Mouse (Mus musculus) left cerebral cortex, postnatal 36 days (tissue): ENCODE measurements around the gene Pik3r3. TPM values are rescaled to one million over a fixed set of nuclear protein-coding genes. Genes with fewer than 3 reads are reported as not detected.

Experiments
- DNase-seq, 2 experiments: peaks; one replicate each; pipeline ENCODE4 v3.0.0; 2021 to 2022; ENCODE audit warnings: low spot score in 2 of 2, mixed read lengths in 1 of 2
- intact Hi-C: fragments of 180-260 bp; cut with DNase I; formaldehyde crosslinking; loops from one replicate; pipeline ENCODE4 v1.15.1; 2025
- total RNA-seq, 2 experiments: library from RNA; stranded (reverse); gene quantifications; 2 replicates each; pipeline ENCODE4 v1.2.3; 2021

Pik3r3 gene
- total RNA-seq: 10 to 100 TPM; 40.3 to 42.0 TPM

DNA sequence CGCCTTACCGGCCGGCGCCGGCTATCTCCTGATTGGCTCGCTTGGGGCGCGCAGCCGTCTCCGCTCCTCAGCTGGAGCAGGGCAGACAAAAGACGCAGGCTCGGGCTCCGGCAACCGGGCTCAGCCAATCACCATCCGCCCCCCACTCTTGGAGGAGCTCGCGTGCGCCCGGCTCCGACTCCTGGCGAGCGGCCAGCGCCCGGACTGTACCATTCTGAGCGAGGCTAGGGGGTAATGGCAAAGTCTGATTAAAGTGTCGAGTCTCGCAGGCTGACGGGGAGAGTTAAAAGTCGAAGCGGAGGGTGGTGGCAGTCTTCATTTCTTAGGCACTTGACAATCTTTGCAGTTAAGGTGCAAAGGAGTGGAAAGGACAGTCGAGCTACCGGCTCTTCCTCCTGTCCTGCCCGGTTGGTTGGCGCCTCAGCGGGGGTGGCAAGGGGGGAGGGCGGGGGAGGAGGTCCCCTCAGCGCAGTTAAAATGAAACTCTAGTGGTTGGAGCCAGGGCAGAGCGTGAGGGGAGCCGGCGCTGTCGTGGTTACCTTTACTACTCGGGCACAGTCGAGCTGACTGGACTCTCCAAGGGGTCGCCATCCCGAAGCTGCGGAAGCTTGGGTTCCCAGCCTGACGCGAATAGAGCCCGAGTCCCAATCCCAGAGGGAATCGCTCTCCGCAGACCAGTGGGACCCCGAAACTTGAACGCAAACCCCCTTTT, at the start of gene Pik3r3:
Gene Pik3r3 (plus strand): TSS at position 479 of the 712 bp plus-strand sequence.
- intact Hi-C loops: loop anchor here (1.0 kb wide), 1 partner anchor 45 kb away; no protein-coding TSS in a partner anchor
- peak; percentile 99 for DNase-seq

DNA sequence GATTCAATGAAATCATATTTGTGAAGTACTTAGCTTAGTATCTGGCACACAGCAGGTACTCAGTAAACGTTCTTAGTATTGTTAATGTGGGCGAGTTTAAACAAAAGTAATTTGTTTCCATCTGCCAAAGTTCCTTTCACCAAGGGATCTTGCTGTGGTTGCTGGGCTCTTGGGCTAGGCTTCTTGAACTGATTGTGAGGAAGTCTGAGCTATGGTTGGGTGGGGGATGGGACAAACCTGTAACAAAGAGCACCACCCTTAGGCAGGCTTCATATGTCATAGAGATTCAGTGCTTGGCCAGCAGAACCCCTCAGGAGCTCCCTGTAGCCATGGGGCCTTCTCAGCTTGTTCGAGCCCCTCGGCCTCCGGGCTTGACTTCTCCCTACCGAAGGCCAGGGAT, 48.3 kb upstream of the Pik3r3 start, which contains the start of the genes 1700042G07Rik and Gm49337:
Gene 1700042G07Rik (plus strand): TSS at position 301 of the 400 bp plus-strand sequence.
Gene Gm49337 (plus strand): TSS at position 313 of the 400 bp plus-strand sequence.
- DNase-seq: no peak
- intact Hi-C loops: no loop called here

DNA sequence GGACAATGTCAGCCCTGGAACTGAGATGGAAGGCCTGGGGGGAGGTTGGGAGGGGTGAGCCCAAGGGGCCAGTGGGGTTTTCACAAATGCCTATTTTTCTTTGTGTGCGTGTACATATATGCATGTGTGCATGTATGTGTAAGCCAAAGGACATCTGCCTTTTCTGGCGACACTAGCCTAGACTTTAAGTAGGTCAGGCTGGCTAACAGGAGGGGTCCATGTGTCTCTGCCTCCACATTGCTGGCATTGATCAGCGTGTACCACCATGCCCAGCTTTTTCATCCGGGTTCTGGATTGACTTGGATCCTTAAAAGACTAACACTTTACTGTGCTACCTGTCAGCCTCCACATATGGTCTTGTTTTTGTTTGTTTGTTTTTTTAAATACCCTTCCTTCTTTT, 47.7 kb upstream of the Pik3r3 start:
- intact Hi-C loops: no loop called here
- DNase-seq: no peak

DNA sequence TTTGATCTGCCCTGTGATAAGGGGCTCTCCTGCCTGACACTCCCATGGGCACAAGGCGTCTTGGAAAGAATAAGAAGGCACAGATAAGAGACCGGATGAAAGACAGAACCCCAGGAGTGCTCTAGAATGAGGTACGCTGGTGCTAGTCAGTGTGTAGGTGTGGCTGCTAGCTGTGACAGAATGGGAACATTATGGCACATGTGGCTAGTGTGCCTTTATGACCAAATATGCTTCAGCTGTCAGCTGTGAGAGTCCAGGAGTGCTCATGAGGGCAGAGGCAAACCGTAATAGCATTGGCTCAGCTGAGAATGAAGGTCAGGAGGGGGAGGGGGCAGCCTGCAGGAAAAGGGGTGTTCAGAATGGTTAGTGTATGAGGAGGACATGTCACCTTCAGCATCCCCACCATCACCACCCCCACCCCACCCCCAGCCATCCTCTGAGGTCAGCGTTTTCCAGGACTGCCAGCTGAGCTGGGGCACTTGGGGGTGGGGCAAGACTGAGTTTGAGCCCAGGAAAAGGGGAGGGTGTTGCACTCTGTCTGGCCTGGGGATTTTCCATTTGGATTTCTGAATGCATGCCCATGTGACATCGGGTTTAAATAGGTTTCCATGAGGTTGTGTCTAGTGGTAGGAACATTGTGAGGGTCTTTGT, 46.8 kb upstream of the Pik3r3 start:
- intact Hi-C loops: no loop called here
- no peak for DNase-seq

DNA sequence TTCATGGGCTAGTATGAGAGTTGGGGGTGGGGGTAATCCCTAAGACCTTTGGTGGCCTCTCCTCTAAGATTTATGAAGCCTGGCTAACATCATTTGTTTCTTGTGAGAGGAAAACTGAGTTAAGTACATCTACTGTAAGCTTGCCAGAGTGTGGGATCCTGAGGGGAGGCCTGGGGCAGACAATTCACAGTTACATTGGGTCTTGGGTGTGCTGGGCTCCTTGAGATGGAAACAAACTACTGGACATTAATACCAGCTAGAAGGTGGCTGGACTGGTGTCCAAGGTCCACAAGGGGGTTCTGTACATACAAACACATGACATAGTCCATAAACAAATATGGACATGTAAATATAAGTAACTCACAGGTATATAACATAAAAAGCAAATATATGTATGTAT, 46.3 kb upstream of the Pik3r3 start:
- intact Hi-C loops: no loop called here
- DNase-seq: no peak

DNA sequence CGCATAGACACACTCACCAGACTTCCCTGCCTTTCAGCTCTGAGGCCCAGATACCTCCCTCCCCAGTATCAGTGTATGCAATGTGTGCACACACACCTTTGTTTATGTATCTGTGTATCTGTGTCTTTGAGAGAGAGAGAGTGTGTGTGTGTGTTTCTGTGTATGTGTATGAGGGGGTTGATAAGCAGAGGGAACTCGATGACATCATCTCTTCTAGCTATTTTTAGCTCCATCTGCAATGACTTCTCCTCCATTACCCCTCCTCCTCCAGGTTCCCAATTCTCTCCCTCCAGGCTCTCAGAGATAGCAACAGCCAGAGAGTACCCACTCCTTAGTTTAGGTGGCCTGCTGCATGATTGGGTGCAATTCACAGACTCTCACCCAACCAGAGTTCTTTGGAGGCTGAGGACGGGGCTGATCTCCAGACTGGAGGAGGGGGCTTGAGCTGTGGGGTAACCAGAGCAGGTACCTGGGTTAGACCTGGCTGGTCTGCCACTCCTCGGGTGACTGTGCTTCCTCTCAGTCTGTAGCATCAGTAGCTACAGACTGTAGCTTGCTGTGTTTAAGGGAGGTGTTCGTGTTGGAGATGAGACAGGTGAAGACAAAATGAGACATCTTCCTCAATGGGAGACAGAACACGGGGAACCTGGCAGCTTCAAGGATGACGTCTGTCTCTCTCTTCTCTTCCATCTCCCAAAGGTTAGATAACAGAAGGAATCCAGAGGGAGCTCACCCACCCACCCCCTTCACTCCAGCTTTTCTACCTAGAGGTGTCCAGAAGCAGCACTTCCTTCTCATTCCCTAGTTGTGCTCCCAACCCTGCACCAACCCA, 45.5 kb upstream of the Pik3r3 start:
- intact Hi-C loops: loop anchor here (1.0 kb wide), 1 partner anchor 45 kb away; the partner anchor contains the start of gene Pik3r3
- DNase-seq: peak; percentile 72 to 73

DNA sequence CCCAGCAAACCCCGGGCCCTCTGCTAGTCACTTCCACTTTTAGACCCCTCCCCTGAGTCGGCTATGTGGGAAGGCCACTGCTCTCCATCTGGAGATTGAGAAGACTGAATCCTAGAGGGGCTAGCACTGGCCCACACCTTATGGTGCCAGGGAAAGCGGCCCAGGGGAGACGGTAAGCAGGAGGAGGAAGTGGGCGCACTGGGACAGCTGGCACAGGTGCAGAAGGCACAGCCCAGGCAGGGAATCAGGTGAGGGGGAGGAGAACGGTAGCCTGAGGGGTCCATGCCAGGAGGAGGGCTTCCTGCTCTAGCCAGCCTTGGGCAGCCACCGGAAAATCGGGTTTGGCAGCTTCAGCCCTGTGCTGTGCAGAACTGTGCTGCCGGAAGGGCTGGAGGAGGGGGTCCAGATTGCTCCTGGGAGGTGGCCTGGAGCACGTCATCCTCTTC, 44.9 kb upstream of the Pik3r3 start:
- DNase-seq: peak; percentile 71 to 86

DNA sequence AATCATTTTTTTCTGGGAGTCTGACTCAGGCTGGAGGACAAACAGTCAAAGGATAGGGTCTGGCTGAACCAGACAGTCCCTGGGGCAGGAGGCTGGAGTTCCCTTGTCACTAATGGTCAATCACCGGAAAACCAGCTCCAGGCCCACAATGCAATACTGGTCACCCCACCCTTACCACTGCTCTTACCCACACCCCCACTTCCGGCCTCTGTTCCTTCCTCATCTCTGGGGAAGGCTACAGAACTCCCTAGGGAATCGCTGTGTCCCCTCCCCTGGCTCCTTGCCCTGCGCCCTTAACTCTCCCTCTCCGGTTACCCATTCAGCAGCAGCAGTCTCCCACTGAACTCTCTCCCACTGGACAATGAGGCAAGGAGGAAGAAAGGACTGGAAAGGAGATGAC, 44.3 kb upstream of the Pik3r3 start:
- intact Hi-C loops: no loop called here
- DNase-seq: no peak

More for the DNA sequence above, 44.9 kb upstream of the Pik3r3 start:
- intact Hi-C loops: loop anchor here (1.0 kb wide), 1 partner anchor 45 kb away; the partner anchor contains the start of gene Pik3r3

DNA sequence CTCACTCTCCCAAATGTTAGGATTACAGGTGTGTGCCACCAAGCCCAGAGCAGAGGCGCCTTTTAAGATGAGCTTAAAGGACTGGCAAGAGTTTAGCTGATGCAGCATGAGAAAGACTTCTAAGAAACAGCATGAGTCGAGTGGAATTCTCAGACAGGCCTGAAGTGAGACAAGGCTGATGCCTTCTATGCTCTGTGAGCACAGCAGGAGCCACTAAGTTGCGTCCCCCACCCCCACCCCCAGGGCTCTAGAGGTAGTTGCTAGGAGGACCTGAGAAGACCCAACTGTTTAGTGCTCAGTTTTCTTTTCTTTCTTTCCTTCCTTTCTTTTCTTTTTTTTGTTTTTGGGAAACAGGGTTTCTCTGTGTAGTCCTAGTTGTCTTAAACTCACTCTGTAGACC, 39.3 kb upstream of the Pik3r3 start:
- intact Hi-C loops: no loop called here

DNA sequence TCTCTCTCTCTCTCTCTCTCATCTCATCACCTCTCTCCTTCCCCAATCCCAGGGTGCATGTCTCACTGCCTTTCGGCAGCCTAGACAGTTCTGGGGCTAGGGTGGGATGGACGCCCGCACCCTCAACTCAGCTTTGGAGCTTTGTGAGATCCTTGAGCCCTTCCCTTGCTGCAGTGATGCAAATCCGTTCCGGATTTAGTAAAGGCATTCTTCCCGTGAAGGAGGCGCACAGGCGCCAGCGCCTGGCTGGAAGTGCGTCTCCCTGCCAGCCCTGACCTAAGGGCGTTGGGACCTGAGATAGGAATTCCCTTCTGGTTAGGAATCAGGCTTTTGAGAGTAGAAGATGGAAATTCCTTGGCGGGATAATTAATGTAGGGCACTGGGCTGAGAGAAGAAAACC, 38.7 kb upstream of the Pik3r3 start:
- intact Hi-C loops: no loop called here

More for the DNA sequence above, 39.3 kb upstream of the Pik3r3 start:
- DNase-seq: no peak

DNA sequence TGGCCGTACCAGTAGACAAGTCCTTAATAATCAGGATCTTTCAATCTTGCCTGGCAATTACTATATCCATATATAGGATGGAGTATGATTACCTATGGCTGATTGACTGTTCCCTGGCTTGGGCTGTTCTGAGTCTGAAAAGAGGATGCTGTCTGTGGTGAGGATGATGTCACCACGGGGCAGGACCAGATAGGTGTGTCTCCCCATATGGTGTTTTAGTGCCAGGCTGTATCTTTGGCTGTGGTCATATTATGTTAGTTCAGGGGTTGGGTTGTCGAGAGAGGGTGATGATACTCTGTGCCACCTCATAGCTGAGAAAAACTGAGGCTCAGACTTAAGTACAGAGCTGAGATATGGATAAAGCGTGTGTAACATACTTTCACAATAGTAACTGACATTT, 36.3 kb upstream of the Pik3r3 start:
- intact Hi-C loops: no loop called here

More for the DNA sequence above, 38.7 kb upstream of the Pik3r3 start:
- peak in 1 of 2 experiments; percentile 52 for DNase-seq

DNA sequence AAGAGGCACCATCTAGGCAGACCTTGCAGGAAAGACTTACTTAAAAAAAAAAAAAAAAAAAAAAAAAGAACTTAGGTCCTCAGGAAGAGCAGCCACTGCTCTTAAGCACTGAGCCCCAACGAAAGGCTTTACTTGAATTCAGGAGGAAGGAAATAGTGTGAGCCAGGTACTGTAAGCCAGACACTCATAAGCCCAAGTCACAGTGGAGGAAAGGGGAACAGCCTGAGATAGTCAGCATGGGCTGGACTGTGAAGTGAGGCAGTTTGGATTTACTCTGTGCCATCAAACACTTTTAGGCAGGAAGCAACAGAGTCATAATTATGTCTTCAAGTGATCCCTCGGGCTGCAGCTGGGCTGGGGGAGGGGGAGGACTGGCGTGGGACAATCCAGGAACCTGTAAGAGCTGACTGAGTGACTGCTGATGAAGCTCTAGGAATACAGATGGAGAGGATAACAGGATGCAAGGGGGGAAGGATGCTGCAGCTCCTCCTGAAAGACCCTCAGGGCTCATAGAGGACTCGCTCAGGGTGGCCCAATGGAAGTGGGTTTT, 29.1 kb upstream of the Pik3r3 start:
- intact Hi-C loops: no loop called here
- no peak for DNase-seq

More for the DNA sequence above, 36.3 kb upstream of the Pik3r3 start:
- no peak for DNase-seq

DNA sequence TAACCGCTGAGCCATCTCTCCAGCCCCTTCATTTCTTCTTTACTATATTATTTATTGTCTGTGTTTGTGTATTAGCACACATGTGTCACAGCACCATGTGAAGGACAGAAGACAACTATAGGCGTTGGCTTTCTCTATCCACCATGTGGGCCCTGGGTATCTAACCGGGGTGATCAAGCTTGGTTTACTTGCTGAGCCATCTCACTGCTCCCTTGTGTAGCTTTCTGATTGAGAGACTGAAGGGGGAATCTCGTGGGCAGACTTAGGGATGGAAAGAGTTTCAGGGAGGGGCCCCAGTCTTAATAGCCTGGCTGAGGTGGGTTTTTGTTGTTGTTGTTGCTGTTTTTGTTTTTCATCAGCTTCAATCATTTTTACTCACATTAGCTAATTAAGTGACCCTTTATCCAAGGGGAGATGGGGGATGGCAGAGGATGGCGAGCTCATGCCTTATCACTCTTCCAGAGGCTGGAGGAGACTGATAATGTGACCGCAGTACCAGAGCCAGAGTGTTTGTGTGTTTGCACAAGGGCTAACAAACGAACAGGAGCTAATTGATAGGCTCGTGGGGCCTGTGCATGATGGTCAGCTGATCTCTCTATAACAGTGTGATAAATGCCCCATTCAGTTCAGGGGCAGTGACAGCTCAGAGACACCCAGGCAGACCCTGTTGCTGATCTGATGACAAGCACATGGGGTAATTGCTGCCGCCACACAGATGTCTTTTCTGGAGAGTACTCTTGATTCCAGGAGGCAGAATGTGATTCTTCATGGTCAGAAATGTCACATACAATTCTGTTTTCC, 27.6 kb upstream of the Pik3r3 start:
- no peak for DNase-seq
- intact Hi-C loops: no loop called here

DNA sequence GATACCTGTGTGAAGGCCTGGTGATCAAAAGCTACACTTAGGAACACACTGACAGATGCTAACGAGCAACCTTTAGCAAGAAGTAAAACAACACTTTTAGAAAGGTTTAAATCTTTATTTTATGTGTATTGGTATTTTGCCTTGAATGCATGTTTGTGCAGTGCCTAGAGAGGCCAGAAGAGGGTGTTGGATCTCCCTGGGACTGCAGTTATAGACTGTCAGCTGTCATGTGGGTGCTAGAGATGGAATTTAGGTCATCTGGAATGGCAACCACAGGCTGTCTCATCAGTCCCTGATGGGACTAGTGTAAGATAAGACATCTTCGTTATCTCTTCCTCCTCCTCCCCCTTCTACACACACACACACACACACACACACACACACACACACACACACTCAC, 23.0 kb upstream of the Pik3r3 start:
- DNase-seq: no peak
- intact Hi-C loops: no loop called here

DNA sequence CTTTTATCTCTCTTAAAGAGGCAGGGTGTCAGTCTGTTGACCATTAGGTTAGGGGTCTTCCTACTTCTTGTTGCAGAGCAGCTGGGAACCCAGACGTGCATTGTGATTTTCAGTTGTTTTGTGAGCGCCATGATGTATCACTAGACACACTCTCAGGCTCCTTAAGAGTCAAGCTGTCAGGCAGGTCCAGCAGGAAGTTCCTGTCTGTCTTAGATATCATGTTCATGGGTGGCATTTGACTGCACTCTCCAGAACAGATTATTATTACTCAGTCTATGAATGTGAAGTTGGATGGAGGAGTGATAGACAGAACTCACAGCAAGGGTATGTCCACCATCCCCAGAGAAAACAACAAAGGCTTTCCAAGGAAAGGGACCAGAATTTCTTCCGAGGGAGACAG, 17.0 kb upstream of the Pik3r3 start:
- intact Hi-C loops: no loop called here

DNA sequence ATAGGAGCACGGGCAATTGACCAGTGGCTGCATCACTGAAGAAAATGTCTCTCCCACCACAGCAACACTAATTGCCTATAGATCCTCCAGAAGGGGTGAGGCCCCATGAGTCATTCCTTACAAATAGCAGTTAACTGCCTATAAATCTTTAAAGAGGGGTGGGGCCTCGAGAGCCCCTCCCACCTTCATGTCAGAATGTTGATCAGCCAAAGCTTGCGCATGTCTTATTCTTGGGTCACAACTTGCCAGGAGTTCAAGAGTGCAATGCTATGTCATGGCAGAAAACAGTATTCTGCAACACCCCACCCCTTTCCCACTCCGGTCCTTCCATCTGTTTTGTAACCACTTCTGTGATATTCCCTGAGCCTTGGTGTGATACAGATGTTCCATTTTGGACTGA, 14.9 kb upstream of the Pik3r3 start:
- no peak for DNase-seq
- intact Hi-C loops: no loop called here

More for the DNA sequence above, 17.0 kb upstream of the Pik3r3 start:
- DNase-seq: no peak

DNA sequence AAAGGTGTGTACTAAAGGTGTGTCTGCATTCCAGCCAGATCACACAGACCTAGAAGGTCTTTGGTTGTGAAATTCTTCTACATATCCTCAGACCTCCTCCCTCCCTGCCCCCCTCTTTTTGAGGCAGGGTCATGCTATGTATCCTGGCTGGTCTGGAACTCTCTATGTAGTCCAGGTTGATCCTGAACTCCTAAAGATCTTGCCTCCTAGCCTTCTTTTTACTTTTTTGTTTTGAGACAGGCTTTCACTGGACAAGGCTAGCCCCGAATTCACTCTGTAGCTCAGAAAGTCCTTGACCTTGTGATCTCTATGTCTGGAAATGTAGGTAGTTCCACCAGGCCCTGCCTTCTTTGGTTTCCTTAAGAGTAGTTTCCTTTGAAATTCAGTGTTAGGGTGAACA, 12.5 kb upstream of the Pik3r3 start:
- intact Hi-C loops: no loop called here
- no peak for DNase-seq

DNA sequence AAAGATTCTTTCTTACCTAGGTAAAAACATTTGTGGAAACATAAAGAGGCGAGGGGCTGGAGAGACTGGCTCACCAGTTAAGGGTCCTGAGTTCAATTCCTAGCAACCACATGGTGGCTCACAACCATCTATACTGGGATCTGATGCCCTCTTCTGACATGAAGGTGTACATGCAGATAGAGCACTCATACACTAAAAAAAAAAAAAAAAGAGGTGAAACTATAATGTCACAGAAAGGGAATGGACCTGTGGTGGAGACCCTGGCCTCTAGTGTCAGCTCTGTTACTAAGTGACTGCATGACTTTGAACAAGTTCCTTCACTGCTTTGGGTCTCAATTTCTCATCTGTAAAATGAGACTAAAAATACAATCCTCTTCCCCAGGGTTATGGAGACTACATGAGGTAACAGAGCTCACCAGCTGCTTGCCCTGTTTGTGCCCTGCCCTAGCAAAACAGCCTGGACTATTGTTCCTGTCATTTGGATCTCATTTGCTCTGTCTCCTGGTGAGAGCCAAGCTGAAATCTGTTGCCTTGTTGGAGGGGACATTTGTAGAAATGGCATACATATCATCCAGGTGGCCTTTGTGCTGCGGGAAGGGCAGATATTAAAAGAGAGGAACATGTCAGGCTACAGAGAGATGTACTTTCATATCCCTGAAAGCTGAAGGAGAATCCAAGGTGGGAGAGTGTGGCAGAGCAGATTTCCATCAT, 5.4 kb upstream of the Pik3r3 start:
- intact Hi-C loops: loop anchor here (2.0 kb wide), 1 partner anchor 45 kb away; no protein-coding TSS in a partner anchor

More for the DNA sequence above, 5.4 kb upstream of the Pik3r3 start:
- DNase-seq: no peak
